ENCODE assay signal across 27 mouse cellular contexts in the genomic region with DNA sequence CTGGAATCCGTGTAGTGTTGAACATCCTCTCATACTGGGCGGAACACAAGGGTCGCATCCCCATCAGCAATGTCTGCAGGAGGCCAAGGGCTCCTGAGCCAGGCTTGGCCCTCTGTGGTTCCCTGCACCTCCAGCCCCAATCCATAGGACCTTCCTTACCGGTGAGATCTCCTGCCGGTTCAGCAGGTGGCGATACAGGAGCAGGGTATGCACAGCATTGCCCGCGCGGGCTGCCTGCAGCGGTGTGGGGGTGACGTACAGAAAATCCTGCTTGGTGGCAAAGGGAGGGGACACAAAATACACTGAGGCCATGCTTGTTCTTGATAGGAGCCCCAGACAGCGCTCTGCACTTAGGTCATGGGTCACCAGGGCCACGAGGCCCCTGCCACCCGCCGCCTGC. TPM values are rescaled to one million over a fixed set of nuclear protein-coding genes. Genes with fewer than 3 reads are reported as not detected.
DNase-seq lines count a peak whose midpoint lies in the region; ATAC-seq and TF ChIP-seq lines count a peak whose summit lies in the region.
"Had no signal": no experiment of that assay in that cellular context is flagged by ENCODE, and none has a peak within 500 bp of the region (broad histone marks: within the 10 kb centered on the region; RNA-seq: fewer than 3 reads in every experiment).

No protein-coding gene starts in this region.

- peaks cover 7% of the 10 kb centered on the region for H3K4me1 ChIP-seq in liver, postnatal 0 days (ENCODE audit: insufficient read depth)
- H3K4me1 ChIP-seq in intestine, postnatal 0 days (replicated peaks; ENCODE audit: control insufficient read depth, insufficient read depth, low read length), result peaks cover 4% of the 10 kb centered on the region; the same call in 1 of the 2 replicates

- peak; percentile 2 for DNase-seq in gastrocnemius, postnatal 10 days
- DNase-seq in gastrocnemius, postnatal 25 days, result no peak
- DNase-seq in liver, postnatal 0 days, result no peak
- DNase-seq in liver (no peak), ES-CJ7 (ENCODE audit: low read depth, low spot score) (peak; percentile 71)
- DNase-seq in thymus, postnatal 14 days, result no peak
- DNase-seq: adrenal gland, postnatal 36 days; cerebellum, postnatal 14 days; gastrocnemius, postnatal 14 days; heart, adult 18-20 months; heart, postnatal 14 days; kidney, adult 9 months; liver, embryonic 13.5 days; lung, postnatal 10 days; right cerebral cortex, postnatal 14 days had no signal

- no peak overlapping the region for H3K9ac ChIP-seq in liver, postnatal 0 days (replicated peaks)
- H3K9ac ChIP-seq in intestine, postnatal 0 days (ENCODE audit: low read depth, low read length), result no peak overlapping the region
- H3K9ac ChIP-seq: embryonic facial prominence, embryonic 13.5 days; forebrain, embryonic 13.5 days; heart, embryonic 13.5 days; hindbrain, embryonic 12.5 days; limb, embryonic 12.5 days; liver, embryonic 13.5 days; midbrain, embryonic 12.5 days had no signal

- H3K36me3 ChIP-seq in liver, postnatal 0 days (replicated peaks; ENCODE audit: insufficient read depth, low read length), result no peaks in the 10 kb centered on the region
- H3K36me3 ChIP-seq in intestine, postnatal 0 days (ENCODE audit: control insufficient read depth, insufficient read depth), result peaks cover 7% of the 10 kb centered on the region; the same call in 1 of the 2 replicates
- H3K36me3 ChIP-seq: liver, embryonic 13.5 days had no signal

- peaks cover 3% of the 10 kb centered on the region; the same call in 1 of the 2 replicates for H3K27me3 ChIP-seq in liver, postnatal 0 days (ENCODE audit: insufficient read depth, low read length)
- H3K27me3 ChIP-seq in intestine, postnatal 0 days (replicated peaks; ENCODE audit: control insufficient read depth, insufficient read depth, low read length), result no peaks in the 10 kb centered on the region
- H3K27me3 ChIP-seq: CH12.LX; embryonic facial prominence, embryonic 13.5 days; forebrain, embryonic 13.5 days; heart, embryonic 13.5 days; hindbrain, embryonic 12.5 days; limb, embryonic 12.5 days; midbrain, embryonic 12.5 days had no signal

- 66% methylated on average over 14 of the region's 15 CpGs for WGBS in liver, postnatal 0 days (ENCODE audit: insufficient replicate concordance)
- 63% methylated on average over 15 of the region's 15 CpGs for WGBS in intestine, postnatal 0 days

- peak; percentile 23; the same call in 1 of the 2 replicates for TF ChIP-seq CTCF in liver, postnatal 0 days (IDR thresholded peaks at IDR 0.05; ENCODE audit: low read depth)
- TF ChIP-seq CTCF in intestine, postnatal 0 days (IDR thresholded peaks at IDR 0.05; ENCODE audit: low read depth), result peak; percentile 40

- H3K9me3 ChIP-seq in liver, postnatal 0 days (ENCODE audit: low read length), result no peaks in the 10 kb centered on the region
- no peaks in the 10 kb centered on the region for H3K9me3 ChIP-seq in intestine, postnatal 0 days (ENCODE audit: control insufficient read depth)
- H3K9me3 ChIP-seq: embryonic facial prominence, embryonic 13.5 days; forebrain, embryonic 13.5 days; heart, embryonic 13.5 days; hindbrain, embryonic 12.5 days; limb, embryonic 12.5 days; liver, embryonic 13.5 days; midbrain, embryonic 12.5 days had no signal

- no peak overlapping the region for H3K4me2 ChIP-seq in liver, postnatal 0 days (ENCODE audit: low read depth, low read length)
- H3K4me2 ChIP-seq in intestine, postnatal 0 days (replicated peaks; ENCODE audit: low read depth), result no peak overlapping the region
- H3K4me2 ChIP-seq: embryonic facial prominence, embryonic 13.5 days; forebrain, embryonic 13.5 days; heart, embryonic 13.5 days; hindbrain, embryonic 12.5 days; limb, embryonic 12.5 days; liver, embryonic 13.5 days; midbrain, embryonic 12.5 days had no signal

- no peak overlapping the region for H3K27ac ChIP-seq in liver, postnatal 0 days (ENCODE audit: low read depth)
- H3K27ac ChIP-seq in intestine, postnatal 0 days (ENCODE audit: low read depth, low read length), result no peak overlapping the region
- H3K27ac ChIP-seq: embryonic facial prominence, embryonic 13.5 days; forebrain, embryonic 13.5 days; heart, embryonic 13.5 days; hindbrain, embryonic 12.5 days; limb, embryonic 12.5 days; liver, embryonic 13.5 days; midbrain, embryonic 12.5 days had no signal

- no peak overlapping the region for H3K4me3 ChIP-seq in liver, postnatal 0 days (ENCODE audit: low read depth, low read length)
- no peak overlapping the region for H3K4me3 ChIP-seq in intestine, postnatal 0 days (ENCODE audit: low read depth, low read length)
- H3K4me3 ChIP-seq: embryonic facial prominence, embryonic 13.5 days; erythroblast, embryonic 14.5 days; forebrain, embryonic 13.5 days; heart, embryonic 13.5 days; hindbrain, embryonic 12.5 days; limb, embryonic 12.5 days; liver, embryonic 13.5 days; midbrain, embryonic 12.5 days had no signal

- ATAC-seq in liver, postnatal 0 days, result no peak
- ATAC-seq in intestine, postnatal 0 days, result no peak
- ATAC-seq: forebrain, embryonic 13.5 days had no signal

- TF ChIP-seq EP300 in liver, postnatal 0 days (IDR thresholded peaks at IDR 0.05; ENCODE audit: low read depth), result no peak

RNA-seq across cellular contexts. Expression of gene Cpt1c, which starts 8.0 kb away (rescaled TPM):
- total RNA-seq in gastrocnemius, postnatal 10 days (2021), result 1 to 10 TPM; 4.4 to 5.7 TPM
- 1 to 10 TPM; 1.6 to 2.0 TPM for total RNA-seq in gastrocnemius, postnatal 25 days (2021)
- 0.98 and 1.1 TPM in 2 replicates for polyA plus RNA-seq in liver, postnatal 0 days (2015; fragmentation: Nextera tagmentation; extraction: Ambion mirVana)
- 3.5 and 4.5 TPM in 2 replicates for polyA plus RNA-seq in intestine, postnatal 0 days (2015; fragmentation: Nextera tagmentation; extraction: Ambion mirVana)
- total RNA-seq: megakaryocyte, adult 5-6 weeks; monocyte, adult 5-6 weeks had no signal

RNA-seq across cellular contexts. Expression of gene Prmt1, which starts 19.7 kb away (rescaled TPM):
- total RNA-seq in gastrocnemius, postnatal 10 days (2021), result 100 to 1,000 TPM; 267 to 271 TPM
- total RNA-seq in gastrocnemius, postnatal 25 days (2021), result 100 to 1,000 TPM; 119 to 142 TPM
- 73.2 and 76.8 TPM in 2 replicates for polyA plus RNA-seq in liver, postnatal 0 days (2015; fragmentation: Nextera tagmentation; extraction: Ambion mirVana)
- polyA plus RNA-seq in intestine, postnatal 0 days (2015; fragmentation: Nextera tagmentation; extraction: Ambion mirVana), result 124 and 130 TPM in 2 replicates

RNA-seq across cellular contexts. Expression of gene Tsks, which starts 23.6 kb away (rescaled TPM):
- not detected for total RNA-seq in gastrocnemius, postnatal 10 days (2021)
- total RNA-seq in gastrocnemius, postnatal 25 days (2021), result not detected
- 0.06 TPM in 1 of 2 replicates, not detected in the other for polyA plus RNA-seq in liver, postnatal 0 days (2015; fragmentation: Nextera tagmentation; extraction: Ambion mirVana)
- polyA plus RNA-seq in intestine, postnatal 0 days (2015; fragmentation: Nextera tagmentation; extraction: Ambion mirVana), result 0.13 TPM in 1 of 2 replicates, not detected in the other
- total RNA-seq: adrenal gland, postnatal 36 days; CH12.LX; gastrocnemius, postnatal 14 days; heart, adult 18-20 months; heart, postnatal 14 days; megakaryocyte, adult 5-6 weeks; monocyte, adult 5-6 weeks had no signal
- polyA plus RNA-seq: erythroblast, embryonic 14.5 days; forebrain, embryonic 13.5 days; hindbrain, embryonic 12.5 days; neural tube, embryonic 11.5 days had no signal

RNA-seq across cellular contexts. Expression of gene Irf3, which starts 30.8 kb away (rescaled TPM):
- total RNA-seq in gastrocnemius, postnatal 10 days (2021), result 10 to 100 TPM; 26.5 to 35.8 TPM
- 10 to 100 TPM; 16.1 to 20.9 TPM for total RNA-seq in gastrocnemius, postnatal 25 days (2021)
- 35.9 and 38.0 TPM in 2 replicates for polyA plus RNA-seq in liver, postnatal 0 days (2015; fragmentation: Nextera tagmentation; extraction: Ambion mirVana)
- polyA plus RNA-seq in intestine, postnatal 0 days (2015; fragmentation: Nextera tagmentation; extraction: Ambion mirVana), result 53.2 and 56.4 TPM in 2 replicates

RNA-seq across cellular contexts. Expression of gene Bcl2l12, which starts 31.9 kb away (rescaled TPM):
- total RNA-seq in gastrocnemius, postnatal 10 days (2021), result 10 to 100 TPM; 10.8 to 14.0 TPM
- total RNA-seq in gastrocnemius, postnatal 25 days (2021), result 1 to 10 TPM; 7.4 to 9.6 TPM
- 11.7 and 13.1 TPM in 2 replicates for polyA plus RNA-seq in liver, postnatal 0 days (2015; fragmentation: Nextera tagmentation; extraction: Ambion mirVana)
- polyA plus RNA-seq in intestine, postnatal 0 days (2015; fragmentation: Nextera tagmentation; extraction: Ambion mirVana), result 18.3 and 19.6 TPM in 2 replicates

Comparison
In these comparisons a context has a peak if more than half of its experiments do, and no peak if none do; other contexts are left out.
1. DNase-seq: peak in gastrocnemius, postnatal 10 days (single experiment) and ES-CJ7 (single experiment); none in gastrocnemius, postnatal 25 days (single experiment), liver, postnatal 0 days (single experiment), liver (single experiment) and thymus, postnatal 14 days (single experiment).